Mouse (Mus musculus) 416B (cell line): Measurements from ENCODE around the gene Ankfn1.

Source experiments
- DNase-seq: peaks from one replicate; pipeline ENCODE4 v3.0.0; 2011; ENCODE audit warnings: low read depth

Ankfn1 gene

GRCm38 (mm10) chr11:89673916-89674507 lies 103.4 kb downstream of the Ankfn1 start:
- DNase-seq, result no peak

GRCm38 (mm10) chr11:89672510-89673085 lies 104.9 kb downstream of the Ankfn1 start:
- no peak for DNase-seq

- DNase-seq, result no peak
These were observed 112.1 kb downstream of the Ankfn1 start for GRCm38 (mm10) chr11:89665170-89665880.

GRCm38 (mm10) chr11:89659048-89659447 lies 118.4 kb downstream of the Ankfn1 start:
- no peak for DNase-seq

GRCm38 (mm10) chr11:89656556-89656955 lies 120.9 kb downstream of the Ankfn1 start:
- DNase-seq, result no peak

- DNase-seq, result no peak
These were observed 141.7 kb downstream of the Ankfn1 start for GRCm38 (mm10) chr11:89635740-89636139.

GRCm38 (mm10) chr11:89631315-89631714 lies 146.1 kb downstream of the Ankfn1 start:
- DNase-seq, result no peak

GRCm38 (mm10) chr11:89628562-89628961 lies 148.9 kb downstream of the Ankfn1 start:
- no peak for DNase-seq

GRCm38 (mm10) chr11:89627232-89627631 lies 150.2 kb downstream of the Ankfn1 start:
- DNase-seq, result no peak

- DNase-seq, result no peak
These were observed 153.6 kb downstream of the Ankfn1 start for GRCm38 (mm10) chr11:89623698-89624445.

- no peak for DNase-seq
These were observed 157.5 kb downstream of the Ankfn1 start for GRCm38 (mm10) chr11:89619955-89620354.

GRCm38 (mm10) chr11:89615806-89616205 lies 161.6 kb downstream of the Ankfn1 start:
- no peak for DNase-seq

GRCm38 (mm10) chr11:89611596-89611995 lies 165.9 kb downstream of the Ankfn1 start:
- no peak for DNase-seq

- no peak for DNase-seq
These were observed 169.4 kb downstream of the Ankfn1 start for GRCm38 (mm10) chr11:89608071-89608470.

- no peak for DNase-seq
These were observed 170.2 kb downstream of the Ankfn1 start for GRCm38 (mm10) chr11:89607270-89607669.

GRCm38 (mm10) chr11:89606346-89606745 lies 171.1 kb downstream of the Ankfn1 start:
- no peak for DNase-seq

- DNase-seq, result no peak
These were observed 174.5 kb downstream of the Ankfn1 start for GRCm38 (mm10) chr11:89602966-89603365.

GRCm38 (mm10) chr11:89600921-89601515 lies 176.4 kb downstream of the Ankfn1 start:
- DNase-seq, result no peak

- no peak for DNase-seq
These were observed 187.1 kb downstream of the Ankfn1 start for GRCm38 (mm10) chr11:89590273-89590874.

- no peak for DNase-seq
These were observed 191.1 kb downstream of the Ankfn1 start for GRCm38 (mm10) chr11:89586341-89586740.

GRCm38 (mm10) chr11:89579826-89580225 lies 197.6 kb downstream of the Ankfn1 start:
- DNase-seq, result no peak

- no peak for DNase-seq
These were observed 198.3 kb downstream of the Ankfn1 start for GRCm38 (mm10) chr11:89579111-89579510.
